Mouse (Mus musculus): ENCODE data around the gene Uts2b. TPM values are rescaled to one million over a fixed set of nuclear protein-coding genes. Genes with fewer than 3 reads are reported as not detected.

Uts2b gene
- 0.17 and 0.87 TPM in 2 replicates for polyA plus RNA-seq (2012; rRNA removed)

GRCm38 (mm10) chr16:27370191-27370590 is at the start of gene Uts2b:
TSS of gene Uts2b (minus strand) at chr16:27370239.

DNA sequence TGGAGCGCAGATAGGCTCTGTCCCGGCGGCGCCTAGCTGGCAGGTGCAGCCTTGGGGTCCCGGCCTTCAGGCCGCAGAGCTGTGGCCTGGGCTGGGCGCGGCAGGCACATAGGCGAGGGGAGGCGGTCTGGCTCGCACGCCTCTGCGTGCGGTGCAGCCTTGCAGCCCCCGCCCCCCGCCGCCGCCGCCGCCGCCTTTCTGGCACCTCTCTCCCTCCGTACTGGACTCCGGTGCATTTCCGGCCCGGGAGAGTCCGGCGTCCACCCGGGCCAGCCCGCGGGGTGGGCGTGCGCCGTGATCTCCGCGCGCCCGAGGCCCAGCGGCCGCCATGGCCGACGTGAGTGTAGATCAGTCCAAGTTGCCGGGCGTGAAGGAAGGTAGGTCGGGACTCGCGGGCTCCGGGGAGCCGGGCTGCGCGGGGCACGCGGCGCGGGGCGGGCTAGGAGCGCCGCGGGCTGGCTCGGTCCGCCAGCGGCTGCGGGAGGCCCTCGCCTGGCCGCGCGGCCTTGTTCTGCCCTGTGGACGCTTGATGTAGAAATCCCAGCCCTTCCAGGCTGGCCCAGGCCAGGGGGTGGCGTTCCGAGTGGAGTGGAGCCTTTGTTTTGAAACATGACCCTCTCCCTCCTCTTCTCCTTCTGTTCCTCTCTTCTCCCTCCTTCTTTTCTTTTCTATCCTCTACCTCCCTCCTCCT is 18.9 kb upstream of the Uts2b start, which contains the start of gene Ccdc50:
Ccdc50 (plus strand) TSS at position 109 of the 691 bp plus-strand sequence.

DNA sequence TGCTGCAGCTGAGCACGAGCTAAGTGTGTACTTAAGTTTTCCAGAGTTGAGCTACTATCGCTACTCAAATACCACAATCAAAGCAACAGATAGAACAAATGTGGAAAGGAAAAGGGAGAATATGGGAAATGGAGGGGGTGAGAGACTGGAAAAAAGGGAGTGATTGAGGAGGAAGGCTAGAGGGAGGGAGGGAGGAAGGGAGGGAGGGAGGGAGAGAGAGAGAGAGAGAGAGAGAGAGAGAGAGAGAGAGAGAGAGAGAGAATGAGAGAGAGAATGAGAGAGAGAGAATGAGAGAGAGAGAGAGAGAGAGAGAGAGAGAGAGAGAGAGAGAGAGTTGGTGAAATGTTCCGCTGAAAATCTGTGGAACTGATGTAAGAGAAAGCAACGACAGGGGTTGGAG is 62.9 kb downstream of the Uts2b start, which contains the start of gene Ostn:
Ostn (plus strand) TSS at position 301 of the 400 bp plus-strand sequence.

Other genes with a start within 250 kb of the Uts2b start
- gene Ostn, start 62.8 kb downstream of the Uts2b start, polyA plus RNA-seq (2012; rRNA removed), result 0.12 and 0.74 TPM in 2 replicates
- gene Ccdc50, start 18.6 kb upstream of the Uts2b start, polyA plus RNA-seq (2012; rRNA removed), result 48.2 and 49.6 TPM in 2 replicates